Mouse (Mus musculus) urinary bladder, postnatal 4 days (tissue): ENCODE measurements at regions not wholly inside any gene's neighbourhood (a gene's known extent, or its start where the extent isn't known, plus 50 kb on each side); places are given as distances from the start of the nearest gene placed in this dataset.

Experiments
- DNase-seq, 2 experiments: peaks; one replicate each; pipeline ENCODE4 v3.0.0; 2021 to 2022; ENCODE audit warnings: low spot score in 2 of 2

DNA sequence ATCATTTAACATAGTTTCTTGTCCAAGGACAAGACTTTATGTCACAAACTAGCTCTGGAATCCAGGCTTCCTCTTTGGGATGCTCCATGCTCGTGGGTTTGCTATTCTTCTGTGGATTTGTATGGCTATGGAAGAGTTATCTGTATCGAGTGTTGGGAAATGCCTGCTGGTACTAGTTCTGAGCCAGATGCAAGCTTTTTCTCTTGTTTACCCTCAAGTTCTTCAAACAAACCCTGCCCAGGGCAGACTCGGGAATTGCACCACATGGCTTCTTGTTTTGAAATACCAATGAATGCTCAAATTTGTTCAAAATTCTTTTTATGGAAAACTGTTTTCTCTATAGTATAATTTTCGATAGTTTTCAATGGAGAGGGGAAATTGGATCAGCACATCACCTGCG, 400.5 kb upstream of the Sall1 start:
- no peak for DNase-seq

DNA sequence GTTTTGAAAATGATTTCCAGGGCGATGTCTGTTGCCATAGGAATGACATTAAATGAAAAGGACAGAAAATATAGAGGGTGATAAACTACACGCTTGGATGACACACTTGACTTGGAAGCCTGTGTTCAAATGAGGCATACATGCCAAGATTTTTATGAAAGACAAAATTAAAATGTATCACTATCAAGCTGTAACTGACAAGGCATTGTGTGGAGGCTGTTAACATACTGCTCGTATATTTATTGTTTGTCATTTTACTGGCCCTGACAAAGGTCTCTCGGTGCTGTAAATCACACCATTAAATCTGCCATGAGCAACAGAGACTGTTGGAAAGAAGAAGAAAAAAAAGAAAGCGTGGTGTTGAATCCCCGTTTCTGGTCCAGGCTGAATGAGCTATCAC, 395.3 kb upstream of the Sall1 start:
- no peak for DNase-seq

DNA sequence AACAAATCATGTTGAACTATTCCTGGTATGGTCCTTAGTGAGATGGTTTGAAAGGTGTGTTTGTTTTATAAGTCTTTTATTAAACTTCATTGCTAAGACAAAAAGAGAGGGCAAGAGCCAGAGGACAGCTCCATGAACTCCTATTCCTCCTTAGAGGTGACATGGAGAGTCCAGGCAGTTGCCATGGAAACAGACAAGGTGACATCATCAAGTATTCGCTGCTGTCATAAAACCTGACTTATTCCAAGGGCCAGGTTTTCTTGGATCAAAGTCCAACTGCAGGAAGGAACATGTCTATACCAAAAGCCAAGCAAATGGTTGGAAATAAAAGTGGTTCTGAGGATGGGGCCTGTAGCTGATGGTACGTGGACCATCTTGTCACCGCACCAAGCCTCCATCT, 383.0 kb upstream of the Sall1 start:
- no peak for DNase-seq

DNA sequence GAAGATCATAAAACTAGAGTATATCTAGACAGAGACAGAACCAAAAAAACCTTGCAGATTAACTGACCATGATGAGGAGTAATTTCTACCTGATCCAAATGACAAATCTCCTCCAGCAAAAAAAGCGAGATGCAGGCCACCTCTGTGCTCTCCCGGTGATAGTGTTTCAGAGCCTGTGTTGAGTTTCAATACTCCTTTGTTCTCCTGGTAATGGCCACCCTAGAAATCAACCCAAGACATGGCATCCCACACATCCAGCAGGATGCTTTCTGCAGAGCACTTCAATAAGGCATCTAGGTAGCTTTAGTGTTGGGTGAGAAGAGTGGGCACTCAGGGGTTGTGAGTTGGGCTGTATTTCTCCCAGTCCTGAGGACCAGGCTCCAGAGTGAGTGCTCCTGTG, 371.3 kb upstream of the Sall1 start:
- DNase-seq = no peak

DNA sequence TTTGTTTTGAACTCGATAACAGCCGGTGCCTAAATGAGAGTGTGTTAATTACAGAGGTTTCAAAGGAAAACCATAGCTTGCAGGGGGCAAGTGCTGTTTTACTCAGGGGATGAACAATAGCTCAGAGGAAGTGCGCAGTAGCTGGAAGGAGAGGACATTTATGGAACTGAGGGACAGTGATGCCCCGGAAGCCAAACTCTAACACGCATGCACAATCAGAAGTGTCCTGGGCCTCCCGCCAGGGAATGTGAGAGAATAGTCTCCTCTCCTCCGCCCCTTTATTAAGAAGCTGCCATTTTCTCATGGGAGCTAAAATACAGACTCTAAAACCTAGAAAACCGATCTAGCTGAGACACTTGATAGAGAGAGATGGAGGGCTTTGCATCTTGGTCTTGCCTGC, 368.5 kb upstream of the Sall1 start:
- DNase-seq = no peak

DNA sequence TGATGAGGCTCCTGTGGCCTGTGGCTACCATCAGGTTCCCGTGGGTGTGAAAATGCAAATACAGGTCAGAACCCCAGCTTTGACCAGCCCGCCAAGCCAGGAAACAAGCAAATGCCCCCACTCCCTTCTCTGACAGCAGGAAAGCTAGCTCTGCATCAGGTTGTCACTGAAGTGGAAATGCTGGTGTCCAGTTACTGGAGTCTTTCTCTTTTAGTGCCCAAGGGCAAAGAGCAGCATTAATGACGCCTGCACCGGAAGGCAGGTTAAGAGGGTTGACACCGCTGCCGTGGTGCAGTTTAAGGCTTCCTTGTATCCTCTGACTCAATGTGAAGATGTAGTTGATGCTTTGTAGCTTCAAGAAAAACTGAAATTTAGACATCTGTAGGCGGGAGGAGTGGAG, 368.1 kb upstream of the Sall1 start:
- no peak for DNase-seq

DNA sequence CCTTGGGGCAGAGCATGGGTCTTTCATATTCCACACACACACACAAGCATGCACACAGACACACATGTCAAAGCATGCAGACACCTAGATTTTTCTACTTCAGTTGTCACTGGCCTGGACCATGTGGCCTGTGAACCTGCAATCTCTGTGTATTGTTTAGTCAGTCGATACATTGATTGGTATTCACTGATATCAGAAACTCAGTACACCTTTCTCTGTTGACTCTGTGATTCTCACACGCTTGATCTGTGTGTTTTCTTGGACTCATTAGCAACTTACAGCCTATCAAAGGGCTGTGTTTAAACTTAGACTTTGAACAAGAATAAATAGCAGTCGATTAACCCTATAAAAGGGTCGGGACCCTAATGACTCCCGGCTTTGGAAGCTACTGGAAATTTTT, 362.7 kb upstream of the Sall1 start:
- DNase-seq = no peak

DNA sequence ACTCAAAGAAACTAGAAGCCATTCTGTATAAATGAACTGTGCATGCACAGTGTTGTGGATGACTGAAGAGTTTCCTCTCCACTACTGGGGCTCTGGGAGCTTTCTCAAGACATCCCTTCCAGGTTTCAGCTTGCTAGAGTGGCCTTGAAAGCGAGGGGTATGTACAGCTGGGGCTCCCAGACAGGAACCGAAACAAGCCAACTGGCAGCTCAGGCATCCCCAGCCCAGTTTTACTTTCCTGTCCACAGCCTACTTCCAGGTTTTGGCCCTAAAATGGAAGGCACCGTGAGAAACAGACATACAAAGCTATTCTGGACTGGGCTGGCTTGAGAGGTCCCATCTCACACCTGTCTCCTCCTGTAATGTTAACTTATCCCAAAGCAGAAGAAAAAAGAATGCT, 360.3 kb upstream of the Sall1 start:
- DNase-seq = no peak

DNA sequence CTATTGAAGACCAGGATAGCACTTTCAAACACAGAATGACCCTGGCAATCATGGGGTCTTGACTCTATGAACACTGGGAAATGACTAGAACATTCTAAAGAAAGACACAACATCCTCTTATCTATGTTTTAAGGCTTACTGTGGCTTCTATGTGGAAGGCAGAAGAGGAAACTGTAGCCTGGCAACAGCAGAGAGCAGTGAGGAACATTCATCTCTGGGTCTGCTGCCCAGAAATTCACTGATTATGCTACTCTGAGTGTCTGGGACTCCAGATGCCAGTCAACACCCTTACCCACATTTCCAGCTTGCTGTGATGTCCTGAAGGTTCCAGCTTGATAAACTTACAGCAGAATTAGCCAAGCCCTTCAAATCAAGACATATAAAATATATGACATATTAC, 352.7 kb upstream of the Sall1 start:
- no peak for DNase-seq

DNA sequence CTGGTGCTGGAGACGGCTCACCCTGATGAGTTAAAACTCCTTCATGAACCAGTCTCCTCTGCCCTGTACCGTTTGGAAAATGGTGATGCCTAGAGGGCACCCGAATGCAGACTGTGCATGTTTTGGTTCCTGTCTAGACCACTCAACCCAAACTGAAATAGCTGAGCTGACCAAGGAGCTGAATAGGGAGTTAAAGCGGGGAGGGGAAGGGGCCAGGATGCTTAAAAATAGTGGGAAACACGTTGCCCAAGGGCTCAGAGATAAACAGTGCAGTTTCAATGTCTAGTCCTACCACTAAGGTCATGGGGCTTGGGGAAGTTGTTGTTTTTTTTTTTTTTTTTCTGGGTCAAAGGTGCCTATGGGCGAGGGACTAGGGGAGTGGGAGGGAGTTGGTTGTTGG, 348.8 kb upstream of the Sall1 start:
- no peak for DNase-seq

DNA sequence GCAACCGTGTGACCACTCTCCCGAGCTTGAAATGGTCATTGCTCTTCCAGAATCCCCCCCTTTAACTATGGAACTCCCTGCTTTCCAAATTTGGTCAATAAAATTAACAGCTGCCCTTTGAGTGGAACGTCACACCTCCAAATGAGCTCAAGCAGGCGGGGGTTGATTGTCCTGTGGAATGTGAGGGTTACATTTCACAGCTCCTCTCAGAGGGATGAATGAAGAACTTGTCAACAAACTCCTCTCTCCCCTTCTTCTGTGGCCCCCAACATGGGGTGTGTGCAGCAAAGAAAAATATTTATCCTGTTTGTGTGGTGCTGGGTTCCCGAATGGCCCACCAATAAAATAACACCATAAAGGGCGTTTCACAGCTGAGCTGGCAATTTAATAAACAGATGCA, 344.8 kb upstream of the Sall1 start:
- no peak for DNase-seq

DNA sequence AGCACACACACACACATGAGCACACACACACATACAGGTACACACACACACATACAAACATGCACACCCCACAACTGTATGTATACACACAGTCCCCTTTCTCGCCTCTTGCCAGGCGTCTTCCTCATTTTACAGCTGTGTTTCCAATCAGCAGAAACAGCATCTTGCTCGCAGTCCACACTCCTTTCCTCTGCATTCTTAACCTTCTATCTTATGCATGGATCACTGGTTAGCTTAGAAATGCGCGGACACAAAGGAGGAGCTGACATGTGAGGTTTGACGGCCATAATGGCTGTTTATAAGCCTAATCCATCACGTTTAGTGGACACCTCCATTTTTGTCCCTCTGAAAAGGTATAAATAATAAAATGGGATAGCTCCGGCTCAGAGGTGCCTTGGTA, 343.3 kb upstream of the Sall1 start:
- no peak for DNase-seq

DNA sequence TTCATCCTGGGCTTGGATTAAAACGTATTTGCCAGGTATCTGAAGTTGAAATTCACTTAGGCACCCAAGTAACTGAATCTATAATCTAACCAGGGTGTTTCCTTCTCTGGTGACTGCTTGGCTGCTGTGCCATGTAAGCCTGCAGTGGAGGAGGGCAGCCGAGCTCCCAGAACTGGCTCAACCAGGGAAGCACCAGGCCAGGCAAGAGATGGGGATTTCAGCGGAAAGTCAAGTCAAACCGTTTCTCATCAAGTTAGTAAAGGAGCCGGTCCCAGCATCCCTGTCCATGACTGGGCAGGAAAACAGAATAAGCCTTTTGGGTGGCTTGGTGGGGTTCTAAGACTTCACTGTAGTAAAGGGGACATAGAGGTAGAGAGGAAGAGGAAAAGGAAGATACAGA, 341.1 kb upstream of the Sall1 start:
- DNase-seq = no peak

DNA sequence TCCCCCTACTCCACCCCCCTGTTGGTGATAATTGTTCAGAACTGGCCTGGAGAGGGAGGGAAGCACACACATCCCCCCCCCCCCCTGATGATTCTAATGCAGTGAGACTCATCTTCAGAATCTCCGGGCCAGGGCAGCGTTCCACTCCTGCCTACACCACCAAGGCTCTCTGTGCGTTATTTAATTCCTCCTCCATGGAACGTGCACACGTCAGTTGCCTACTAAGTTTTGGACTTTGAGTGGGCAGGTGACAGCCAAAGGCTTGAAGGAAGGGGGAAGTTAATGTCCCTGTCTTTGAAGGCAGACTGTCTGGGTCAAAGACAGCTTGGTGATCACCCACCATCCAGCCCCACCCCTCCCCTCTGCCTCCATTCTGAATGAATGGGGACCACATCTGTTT, 339.8 kb upstream of the Sall1 start:
- DNase-seq = no peak

DNA sequence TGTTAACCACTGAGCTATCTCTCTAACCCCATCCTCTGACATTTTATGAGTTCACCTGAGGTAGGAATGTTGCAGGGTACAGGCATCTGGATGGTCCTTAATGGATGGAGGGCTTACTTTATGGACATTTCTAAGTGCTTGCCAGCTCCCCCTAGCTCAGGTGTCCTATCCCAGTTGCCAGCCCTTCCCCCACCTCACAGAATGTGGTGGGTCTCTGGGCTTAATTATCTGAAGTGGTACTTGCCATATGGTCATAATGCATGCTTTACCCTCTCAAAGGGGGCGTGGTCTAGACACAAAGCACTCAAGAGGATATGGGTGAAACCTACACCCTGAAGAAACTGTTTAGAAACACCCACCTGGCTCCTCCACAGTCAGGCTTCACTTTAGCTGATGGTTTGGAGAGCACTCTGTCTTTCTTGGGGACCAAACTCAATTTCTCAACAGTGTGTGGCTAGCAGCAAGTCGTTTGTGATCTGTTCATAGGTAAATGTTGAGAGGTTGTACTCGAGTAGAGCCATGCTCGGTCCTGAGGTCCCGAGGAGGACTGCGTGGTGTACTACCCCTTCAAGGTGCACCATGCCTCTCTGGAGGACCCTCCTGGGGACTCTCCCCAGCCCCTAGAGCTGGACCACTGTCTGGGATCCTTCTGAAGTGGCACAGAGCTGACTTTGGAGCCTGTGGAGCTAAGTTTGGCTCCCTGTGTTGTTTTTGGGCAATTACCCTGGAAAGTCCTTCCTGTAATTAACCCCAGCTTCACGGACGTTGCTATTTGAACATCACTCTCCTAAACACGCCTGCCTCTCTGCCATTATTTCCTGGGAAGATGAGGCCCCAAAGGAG, 338.8 kb upstream of the Sall1 start:
- no peak for DNase-seq

DNA sequence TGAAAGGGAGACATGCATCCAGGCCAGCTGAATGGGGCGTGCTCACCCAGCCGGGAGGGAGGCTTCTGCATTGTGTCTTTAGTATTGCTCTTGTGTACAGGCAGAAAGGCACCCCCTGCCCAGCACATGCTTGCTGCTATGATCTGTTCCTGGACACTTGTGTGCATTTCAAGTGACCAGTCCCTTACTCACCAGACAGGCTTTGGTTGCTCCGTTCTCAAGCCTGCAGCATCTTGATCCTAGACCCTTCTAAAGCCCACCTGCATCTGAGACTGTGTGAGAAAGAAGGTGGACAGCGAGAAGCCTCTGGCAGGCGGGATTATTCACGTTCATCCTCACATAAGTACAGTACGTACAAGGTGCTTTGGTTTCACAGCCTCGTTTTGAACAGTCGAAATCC, 336.5 kb upstream of the Sall1 start:
- no peak for DNase-seq

DNA sequence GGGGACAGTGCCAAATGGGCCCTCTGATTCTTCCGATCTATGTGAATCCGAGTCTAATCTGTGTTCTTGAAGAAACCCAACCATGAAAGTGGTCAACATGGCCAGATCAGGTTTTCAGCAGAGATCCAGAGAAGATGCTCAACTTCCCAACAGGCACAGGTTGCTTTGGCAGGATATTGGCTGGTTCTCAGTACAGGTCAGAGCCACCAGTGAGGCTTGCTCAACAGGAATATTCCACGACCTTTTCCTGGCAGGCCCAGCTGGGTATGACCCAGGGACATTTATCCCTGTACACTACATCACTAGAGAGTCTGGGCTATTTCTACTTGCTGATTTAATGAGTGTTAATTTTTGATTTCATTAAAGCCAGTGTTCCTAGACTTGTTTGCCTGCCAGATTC, 328.8 kb upstream of the Sall1 start:
- DNase-seq = no peak

DNA sequence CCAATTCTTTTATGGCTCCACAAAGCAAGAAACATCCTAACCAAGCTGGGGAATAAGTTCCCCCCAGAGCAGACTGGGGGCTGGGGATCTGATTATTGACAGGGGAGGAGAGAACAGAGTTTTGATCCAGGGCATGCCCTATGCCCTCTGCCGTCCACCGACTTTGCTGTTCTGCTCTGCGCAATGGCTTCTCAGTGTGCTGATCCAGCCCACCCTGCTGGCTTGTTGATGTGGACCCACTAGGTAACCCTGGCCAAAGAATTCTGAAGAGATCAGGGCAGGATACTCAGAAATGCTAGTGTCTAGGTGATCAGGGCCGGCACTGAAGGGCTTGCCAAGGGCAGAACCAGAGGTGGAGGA, 327.8 kb upstream of the Sall1 start:
- DNase-seq = no peak

DNA sequence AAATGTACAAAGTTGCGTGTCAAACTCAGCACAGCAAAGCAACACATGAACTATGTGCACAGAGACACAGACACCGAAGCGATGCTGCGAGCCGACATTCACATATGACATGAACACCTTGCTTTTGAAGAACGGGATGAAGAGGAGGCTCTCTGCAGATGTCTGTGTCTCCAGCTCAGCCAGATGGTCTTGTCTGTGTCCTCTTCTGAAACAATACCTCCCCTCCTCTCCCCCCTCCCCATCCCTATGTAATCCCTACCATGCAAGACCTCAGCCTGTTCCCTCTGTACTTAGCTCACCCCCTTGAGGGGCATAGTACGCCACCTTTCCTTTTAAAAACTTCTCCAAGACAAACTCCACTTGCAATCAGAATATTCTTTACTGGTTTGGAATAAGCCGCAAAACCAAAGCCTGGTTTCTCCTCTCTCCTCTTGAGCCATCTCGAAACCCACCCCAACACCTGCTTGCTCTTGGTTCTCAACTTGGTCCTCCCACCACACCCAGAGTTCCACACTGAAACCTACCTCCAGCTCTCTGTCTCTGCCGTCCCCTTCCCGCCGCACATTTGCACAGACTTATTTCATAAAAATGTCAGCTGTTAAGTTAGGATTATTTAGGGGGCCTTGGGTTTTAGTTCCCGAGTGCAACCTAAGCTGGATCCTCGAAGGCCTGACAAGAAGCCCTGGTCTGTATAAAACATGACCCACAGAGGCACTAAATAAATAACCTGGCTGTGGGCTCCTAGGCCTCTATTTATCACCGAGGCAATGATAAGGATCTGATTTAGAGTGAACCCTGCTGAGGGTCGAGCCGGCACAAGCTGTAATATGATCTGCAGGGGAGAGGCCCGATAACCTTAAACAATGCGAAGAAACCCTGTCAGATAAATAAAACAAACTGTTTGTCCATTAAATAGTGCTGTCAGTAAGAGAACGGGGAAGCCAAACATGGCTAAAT, 327.1 kb upstream of the Sall1 start:
- no peak for DNase-seq

DNA sequence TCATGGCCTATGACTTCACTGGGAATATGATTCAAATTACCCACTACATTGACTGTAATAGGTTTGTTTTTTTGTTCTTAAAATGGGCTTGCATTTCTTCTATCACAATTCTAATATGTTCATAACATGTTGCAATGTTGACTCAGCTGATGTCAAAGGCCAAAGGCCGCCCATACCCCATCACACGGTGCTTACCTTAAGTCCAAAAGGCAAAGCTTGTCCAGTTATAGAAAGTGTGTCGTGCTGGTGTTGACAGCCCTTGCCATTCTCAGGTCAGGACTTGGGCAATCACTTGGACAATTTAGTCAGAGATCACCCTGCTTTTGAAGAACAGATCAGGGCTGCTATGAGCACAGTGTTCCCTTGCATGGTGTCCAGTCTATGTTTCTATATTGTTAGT, 321.5 kb upstream of the Sall1 start:
- no peak for DNase-seq

DNA sequence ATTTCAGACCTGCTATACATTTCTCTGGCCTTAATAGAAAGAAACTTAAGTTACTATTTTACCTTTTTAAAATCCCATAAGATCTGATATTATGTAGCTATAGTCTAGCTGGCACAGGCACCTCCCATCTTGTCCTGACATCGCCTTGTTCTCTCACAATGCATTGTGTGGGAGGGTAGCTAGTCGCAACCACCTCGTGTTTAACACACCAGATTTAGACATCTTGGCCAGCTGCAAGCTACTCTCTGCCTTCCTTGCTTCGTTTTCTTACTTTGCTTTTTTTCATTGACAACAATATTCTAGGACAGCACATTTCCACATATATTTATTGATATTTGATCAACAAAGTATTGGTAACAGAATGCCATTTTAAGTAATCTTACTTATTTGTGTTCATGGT, 314.4 kb upstream of the Sall1 start:
- DNase-seq = no peak

DNA sequence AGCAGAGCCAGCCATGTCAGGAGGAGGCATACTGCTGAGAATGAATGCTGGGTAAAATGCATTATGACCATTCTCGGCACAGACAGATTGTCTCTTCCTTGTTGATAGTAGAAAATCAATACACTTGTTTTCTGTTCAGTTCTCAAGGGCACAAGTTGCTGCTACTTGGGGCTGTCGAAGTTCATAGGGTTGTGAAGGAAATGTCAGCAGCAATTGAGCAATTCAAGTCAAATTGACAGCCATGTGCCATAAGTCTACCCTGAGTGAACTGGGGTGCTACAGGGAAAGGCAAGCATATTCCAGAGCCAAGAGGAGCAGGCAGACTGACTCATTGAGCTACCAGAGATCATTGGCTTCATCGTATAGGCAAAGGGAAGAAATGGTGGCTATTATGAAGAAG, 301.6 kb upstream of the Sall1 start:
- DNase-seq = no peak

DNA sequence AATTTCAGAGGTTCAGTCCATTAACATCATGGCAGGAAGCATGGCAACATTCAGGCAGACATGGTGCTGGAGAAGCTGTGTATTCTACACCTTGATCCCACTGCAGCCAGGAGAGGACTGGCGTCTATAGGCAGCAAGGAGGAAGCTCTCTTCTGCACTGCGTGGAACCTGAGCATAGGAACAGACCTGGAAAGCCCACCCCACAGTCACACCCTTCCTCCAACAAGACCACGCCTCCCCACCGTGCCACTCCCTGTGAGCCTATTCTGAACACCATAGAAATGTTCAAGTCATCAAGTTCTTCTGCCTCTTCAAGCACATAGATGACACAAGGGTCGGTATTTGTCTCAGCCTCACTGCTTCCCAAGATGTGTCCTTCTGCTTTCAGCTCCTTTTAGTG, 297.7 kb upstream of the Sall1 start:
- no peak for DNase-seq
